Mouse (Mus musculus): ENCODE data around the gene Drosha.
"Not testable (repeated sequence)": the region's sequence is repeated elsewhere in the genome, so short reads cannot be mapped to it uniquely, and the experiment has no call there.

DNA sequence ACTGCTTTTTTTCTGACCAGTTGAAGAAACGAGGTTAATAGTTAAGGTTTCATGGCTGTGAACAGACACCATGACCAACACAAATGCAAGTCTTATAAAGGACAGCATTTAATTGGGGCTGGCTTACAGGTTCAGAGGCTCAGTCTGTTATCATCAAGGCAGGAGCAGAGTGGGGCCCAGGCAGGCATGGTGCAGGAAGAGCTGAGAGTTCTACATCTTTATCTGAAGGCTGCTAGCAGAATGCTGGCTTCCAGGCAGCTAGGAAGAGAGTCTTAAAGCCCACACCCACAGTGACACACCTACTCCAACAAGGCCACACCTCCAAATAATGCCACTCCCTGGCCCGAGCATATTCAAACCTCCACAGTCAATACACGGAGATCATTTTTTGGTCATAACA lies 112.7 kb downstream of the Drosha start:
- not testable (repeated sequence) for TF ChIP-seq CTCF (IDR thresholded peaks at IDR 0.05; ENCODE audit: low read depth, low read length); POLR2A (IDR thresholded peaks at IDR 0.05; ENCODE audit: borderline replicate concordance, low read depth, low read length)

Measured in bone marrow macrophage, adult 2 months (primary cell).